Mouse (Mus musculus) spleen, postnatal 36 days (tissue): ENCODE results near the gene Fam124a.
"Not testable (repeated sequence)": the region's sequence is repeated elsewhere in the genome, so short reads cannot be mapped to it uniquely, and the experiment has no call there.

Experiments used
- DNase-seq, 2 experiments: peaks; one replicate each; pipeline ENCODE4 v3.0.0; 2022; ENCODE audit warnings: low spot score in 2 of 2, mixed read lengths in 1 of 2

Fam124a gene

DNA sequence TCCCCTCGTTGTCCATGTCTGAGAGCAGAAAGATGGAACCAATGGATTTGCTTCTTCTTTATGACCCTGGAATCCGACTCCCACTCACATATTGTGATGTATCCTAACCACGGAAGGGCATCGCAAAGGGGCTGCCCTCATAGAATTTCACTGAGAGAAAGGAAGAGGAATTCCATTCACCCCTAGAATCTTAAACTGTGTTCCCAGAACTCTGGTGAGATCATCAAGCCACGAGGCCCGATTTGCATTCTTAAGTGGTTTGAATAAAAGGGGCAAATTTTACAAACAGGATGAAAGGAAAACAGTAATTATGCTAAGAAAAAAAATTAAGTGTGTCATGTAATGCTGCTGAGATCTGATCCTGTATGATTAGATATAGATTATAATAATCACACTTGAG is 19.4 kb downstream of the Fam124a start:
- no peak for DNase-seq

DNA sequence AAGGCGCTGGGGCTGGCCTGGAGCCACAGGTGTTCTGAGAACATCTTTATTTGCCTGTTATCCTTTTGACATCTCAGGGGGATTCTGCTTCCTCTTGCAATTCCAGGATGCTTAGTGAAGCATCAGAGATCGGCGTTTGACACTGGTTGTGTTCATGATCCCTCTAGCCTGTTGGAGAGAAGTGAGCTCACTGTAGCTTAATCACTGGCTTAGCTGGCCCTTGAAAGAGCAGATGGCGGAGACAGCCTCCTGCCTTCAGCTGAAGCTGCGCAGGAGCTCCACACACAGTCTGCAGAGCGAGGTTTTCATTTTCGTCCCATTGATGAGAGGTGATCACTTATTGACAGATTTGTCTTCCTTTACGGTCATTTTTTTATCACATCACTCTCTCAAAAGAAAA is 20.3 kb downstream of the Fam124a start:
- no peak for DNase-seq

DNA sequence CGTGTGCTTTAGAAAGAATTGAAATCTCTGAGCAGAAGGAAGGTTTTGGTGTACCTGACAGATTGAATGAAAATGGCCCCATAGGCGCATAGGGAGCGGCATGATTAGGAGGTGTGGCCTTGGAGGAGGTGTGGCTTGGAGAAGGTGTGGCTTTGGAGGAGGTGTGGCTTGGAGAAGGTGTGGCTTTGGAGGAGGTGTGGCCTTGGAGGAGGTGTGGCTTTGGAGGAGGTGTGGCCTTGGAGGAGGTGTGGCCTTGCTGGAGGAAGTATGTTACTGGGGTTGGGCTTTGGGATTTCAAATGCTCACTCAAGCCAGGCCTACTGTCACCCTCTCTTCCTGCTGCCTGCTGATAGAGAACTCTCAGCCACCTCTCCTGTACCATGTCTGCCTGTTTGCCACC is 25.4 kb downstream of the Fam124a start:
- no peak for DNase-seq

DNA sequence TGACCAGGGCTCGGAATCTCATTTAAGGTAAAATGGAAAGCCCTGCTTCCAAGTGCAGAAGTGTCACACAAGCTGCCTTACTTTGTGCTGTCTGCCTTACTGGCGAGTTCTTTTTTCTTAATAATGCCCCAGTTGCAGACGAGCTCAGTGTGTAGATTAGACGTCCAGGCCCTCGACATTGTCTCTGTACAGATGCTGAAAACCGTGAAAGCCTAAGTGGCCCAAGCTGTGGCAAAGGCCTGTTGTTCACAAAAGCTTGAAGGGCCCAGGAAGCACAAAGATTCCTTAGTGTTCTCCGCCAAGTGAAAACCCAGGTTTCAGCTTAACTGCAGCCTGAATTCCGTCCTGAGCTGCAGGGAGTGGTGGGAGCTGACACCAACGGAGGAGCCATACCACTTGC is 26.2 kb downstream of the Fam124a start:
- no peak for DNase-seq

DNA sequence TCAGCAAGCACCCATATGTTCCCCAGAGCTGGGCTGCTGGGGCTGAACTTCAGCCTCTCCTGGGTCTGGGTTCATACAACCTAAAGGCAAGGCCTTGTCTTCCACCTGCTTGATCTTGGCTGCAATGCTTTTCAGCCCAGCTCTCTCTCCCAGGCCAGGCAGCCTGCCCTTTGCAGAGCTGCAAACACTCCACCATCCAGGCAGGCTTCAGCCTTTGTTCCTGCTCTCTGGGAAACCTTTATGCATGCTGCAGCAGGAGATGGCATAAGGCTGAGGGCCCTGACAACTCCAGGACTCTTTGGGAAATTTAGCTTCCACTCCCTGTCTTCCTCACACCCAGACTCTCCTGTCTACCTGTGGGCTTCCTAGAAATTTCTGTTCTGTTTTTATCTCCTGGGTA is 29.1 kb downstream of the Fam124a start:
- DNase-seq, result no peak

- no peak for DNase-seq
These were observed 29.8 kb downstream of the Fam124a start for GRCm38 (mm10) chr14:62585338-62585737.

DNA sequence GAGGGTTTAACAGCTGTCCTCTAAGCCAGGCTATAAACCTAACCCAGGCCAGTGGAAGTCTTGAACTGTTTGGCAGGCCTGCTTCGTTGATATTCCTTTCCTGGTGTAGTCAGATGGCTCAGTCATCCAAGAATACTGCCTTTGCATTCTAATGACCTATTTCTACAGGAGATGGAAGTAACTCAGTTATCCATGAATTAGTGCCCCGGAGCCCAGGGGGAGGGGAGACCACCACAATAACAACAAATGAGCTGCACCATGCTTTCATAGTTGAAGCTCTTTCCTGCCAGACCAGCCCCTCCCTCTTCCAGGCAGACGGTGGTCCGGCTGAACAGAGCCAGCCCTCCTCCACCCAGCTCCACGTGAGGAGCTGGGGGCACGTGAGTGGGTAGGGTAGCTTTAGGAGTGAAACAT is 44.6 kb downstream of the Fam124a start:
- no peak for DNase-seq

GRCm38 (mm10) chr14:62602271-62602670 is 46.7 kb downstream of the Fam124a start:
- DNase-seq, result no peak

- no peak for DNase-seq
These were observed 47.3 kb downstream of the Fam124a start for GRCm38 (mm10) chr14:62602869-62603268.

GRCm38 (mm10) chr14:62607791-62608196 is 52.3 kb downstream of the Fam124a start:
- no peak for DNase-seq

GRCm38 (mm10) chr14:62609904-62610303 is 54.4 kb downstream of the Fam124a start:
- no peak for DNase-seq

GRCm38 (mm10) chr14:62622393-62622792 is 66.9 kb downstream of the Fam124a start:
- no peak for DNase-seq

DNA sequence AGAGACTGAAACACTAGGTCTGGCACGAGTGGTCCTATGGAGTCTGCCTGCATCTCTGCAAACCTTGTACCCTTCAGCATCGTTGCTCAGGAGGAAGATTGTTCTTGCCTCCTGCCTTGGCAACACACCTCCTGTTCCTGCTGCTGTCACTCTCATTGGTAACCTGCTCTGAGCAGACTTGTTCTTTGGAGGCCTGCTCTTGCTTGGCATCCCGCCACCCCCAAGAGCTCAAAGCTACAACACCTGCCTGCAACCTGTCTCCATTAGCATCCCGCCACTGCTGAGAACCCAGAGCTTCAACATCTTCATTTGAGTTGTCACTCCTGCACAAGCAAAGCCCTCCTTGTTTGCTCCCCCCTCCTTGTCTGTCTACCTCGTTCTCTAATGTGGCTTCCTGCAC is 72.4 kb downstream of the Fam124a start:
- DNase-seq, result no peak

GRCm38 (mm10) chr14:62637436-62638344 is 82.2 kb downstream of the Fam124a start:
- no peak for DNase-seq

GRCm38 (mm10) chr14:62638345-62638702 is 82.8 kb downstream of the Fam124a start:
- DNase-seq, result no peak

GRCm38 (mm10) chr14:62639111-62639510 is 83.6 kb downstream of the Fam124a start:
- DNase-seq, result no peak

DNA sequence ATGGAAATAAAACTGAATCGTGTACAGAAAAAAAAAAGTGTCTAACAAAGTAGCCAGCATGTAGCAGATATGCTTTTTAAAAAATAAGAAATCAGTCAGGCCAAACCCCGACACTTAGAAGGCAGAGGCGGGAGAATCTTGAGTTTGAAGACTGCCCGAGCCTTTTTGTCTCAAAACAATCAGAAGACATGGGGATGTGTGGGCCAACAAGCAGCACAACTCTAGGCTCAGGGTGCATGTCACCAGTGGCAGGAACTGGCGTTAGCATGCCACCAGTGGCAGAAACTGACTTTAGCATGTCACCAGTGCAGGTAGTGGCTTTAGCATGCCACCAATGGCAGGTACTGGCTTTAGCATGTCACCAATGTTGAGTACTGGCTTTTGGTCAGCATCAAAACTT is 84.0 kb downstream of the Fam124a start:
- no peak for DNase-seq

DNA sequence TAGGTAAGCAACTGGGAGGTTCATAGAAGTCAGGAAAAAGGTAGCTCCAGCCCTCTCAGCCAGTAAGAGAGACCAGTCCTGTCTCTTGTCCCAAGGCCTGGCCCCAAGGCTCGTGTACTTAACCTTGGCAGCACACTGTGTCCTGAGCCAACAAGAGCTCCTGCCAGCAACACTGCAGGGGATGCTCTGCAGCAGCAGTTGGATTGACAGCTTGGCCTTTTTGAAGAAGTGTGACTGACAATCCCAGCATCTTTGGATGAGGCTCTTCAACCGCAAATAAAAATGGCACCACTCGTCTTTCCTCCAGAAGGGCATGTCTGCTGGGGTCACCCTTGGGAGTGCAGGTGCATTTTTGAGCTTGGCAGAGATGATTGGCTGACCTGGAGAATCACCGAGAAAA is 84.9 kb downstream of the Fam124a start:
- no peak for DNase-seq

- DNase-seq, result not testable (repeated sequence)
These were observed 86.8 kb downstream of the Fam124a start for GRCm38 (mm10) chr14:62642368-62642767.

GRCm38 (mm10) chr14:62648405-62648804 is 92.9 kb downstream of the Fam124a start:
- no peak for DNase-seq

GRCm38 (mm10) chr14:62650376-62650775 is 94.8 kb downstream of the Fam124a start:
- no peak for DNase-seq

GRCm38 (mm10) chr14:62651771-62652170 is 96.2 kb downstream of the Fam124a start:
- DNase-seq, result no peak

DNA sequence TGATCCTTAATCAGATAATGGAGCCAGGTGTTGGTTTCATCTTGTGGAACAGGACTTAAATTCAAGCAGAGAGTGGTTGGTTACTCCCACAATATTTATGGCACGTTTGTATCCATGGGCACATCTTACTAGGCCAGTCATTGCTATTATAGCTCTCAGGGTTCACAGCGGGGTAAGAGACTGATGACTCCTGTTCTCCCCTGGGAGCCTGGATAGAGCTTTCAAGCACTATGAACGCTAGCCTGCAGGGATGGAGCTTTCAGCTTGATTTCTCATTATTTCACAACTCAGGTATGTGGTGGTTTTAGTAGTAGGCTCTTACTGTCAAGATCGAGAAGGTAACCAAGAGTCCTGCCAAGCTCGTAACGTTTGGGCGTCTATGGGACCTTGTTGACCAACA is 100.5 kb downstream of the Fam124a start:
- DNase-seq, result no peak

DNA sequence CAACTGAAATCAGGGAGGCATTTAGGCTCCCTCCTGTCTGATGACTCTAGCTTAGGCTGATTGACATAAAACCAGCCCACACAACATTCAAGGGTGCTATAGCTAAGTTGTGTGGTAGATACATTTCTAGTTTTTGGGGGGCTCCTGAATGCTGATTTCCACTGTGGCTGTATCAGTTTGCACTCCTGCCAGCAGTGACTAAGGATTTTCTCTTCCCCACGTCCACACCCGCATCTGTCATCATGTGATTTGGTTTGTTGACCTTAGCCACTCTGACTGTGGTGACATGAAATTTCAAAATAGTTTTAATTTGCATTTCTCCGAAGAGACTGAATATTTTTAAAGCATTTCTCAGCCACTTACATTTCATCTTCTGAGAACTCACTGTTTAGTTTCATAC is 101.9 kb downstream of the Fam124a start:
- DNase-seq, result no peak
